Mouse (Mus musculus) gastrocnemius, adult 18-20 months (tissue): ENCODE data around the gene Mfsd11. TPM values are rescaled to one million over a fixed set of nuclear protein-coding genes. Genes with fewer than 3 reads are reported as not detected.
"Not testable (repeated sequence)": the region's sequence is repeated elsewhere in the genome, so short reads cannot be mapped to it uniquely, and the experiment has no call there.

Experiments
- DNase-seq: peaks from one replicate; pipeline ENCODE4 v3.0.0; 2021; ENCODE audit warnings: low spot score
- total RNA-seq, 2 experiments: library from RNA; stranded (reverse); gene quantifications; 2 replicates each; pipeline ENCODE4 v1.2.3; 2021

The Mfsd11 gene
- total RNA-seq, 2 experiments from 2014 or later = 19.1 to 26.2 TPM

- no peak for DNase-seq
Observed at GRCm38 (mm10) chr11:116846593-116847181, 5.6 kb upstream of the Mfsd11 start.

GRCm38 (mm10) chr11:116847187-116848085 lies 4.8 kb upstream of the Mfsd11 start:
- DNase-seq = no peak

GRCm38 (mm10) chr11:116848086-116848876 lies 4.0 kb upstream of the Mfsd11 start:
- no peak for DNase-seq

- not testable (repeated sequence) for DNase-seq
Observed at GRCm38 (mm10) chr11:116848877-116849178, 3.4 kb upstream of the Mfsd11 start.

GRCm38 (mm10) chr11:116849587-116849986 lies 2.7 kb upstream of the Mfsd11 start:
- DNase-seq = no peak

GRCm38 (mm10) chr11:116850085-116850484 lies 2.2 kb upstream of the Mfsd11 start:
- DNase-seq = no peak

GRCm38 (mm10) chr11:116850833-116851477 lies 1.3 kb upstream of the Mfsd11 start:
- no peak for DNase-seq

GRCm38 (mm10) chr11:116851576-116852290 lies 507 bp upstream of the Mfsd11 start:
- DNase-seq = peak; percentile 35

- DNase-seq = peak; percentile 97
Observed at GRCm38 (mm10) chr11:116852891-116853511, 761 bp downstream of the Mfsd11 start, which contains the start of gene Srsf2. Gene Srsf2, minus strand, starts transcription at chr11:116853094.

- DNase-seq = peak; percentile 98
Observed at GRCm38 (mm10) chr11:116853512-116853928, 1.3 kb downstream of the Mfsd11 start.

- no peak for DNase-seq
Observed at GRCm38 (mm10) chr11:116854279-116854678, 2.0 kb downstream of the Mfsd11 start.

- DNase-seq = no peak
Observed at GRCm38 (mm10) chr11:116857183-116857850, 5.1 kb downstream of the Mfsd11 start.

- no peak for DNase-seq
Observed at GRCm38 (mm10) chr11:116864444-116864843, 12.2 kb downstream of the Mfsd11 start.

GRCm38 (mm10) chr11:116865945-116866585 lies 13.8 kb downstream of the Mfsd11 start:
- no peak for DNase-seq

- peak; percentile 69 for DNase-seq
Observed at GRCm38 (mm10) chr11:116868129-116868528, 15.9 kb downstream of the Mfsd11 start.

- DNase-seq = no peak
Observed at GRCm38 (mm10) chr11:116869223-116869622, 17.0 kb downstream of the Mfsd11 start.

- no peak for DNase-seq
Observed at GRCm38 (mm10) chr11:116869641-116870040, 17.4 kb downstream of the Mfsd11 start.

GRCm38 (mm10) chr11:116871538-116871937 lies 19.3 kb downstream of the Mfsd11 start:
- DNase-seq = no peak

GRCm38 (mm10) chr11:116873987-116874386 lies 21.7 kb downstream of the Mfsd11 start:
- DNase-seq = no peak
